Mouse (Mus musculus): ENCODE measurements around the gene Mapk7. TPM values are rescaled to one million over a fixed set of nuclear protein-coding genes. Genes with fewer than 3 reads are reported as not detected.

Gene Mapk7
- polyA plus RNA-seq, 1 experiment from 2014 or later: 100 TPM

GRCm38 (mm10) chr11:61477566-61478508 is 16.4 kb downstream of the Mapk7 start:
- ATAC-seq (ENCODE audit: low FRiP score, low read depth): no peak
- Histone ChIP-seq H3K9ac (replicated peaks) (no peak overlapping the region), H3K4me3 (no peak overlapping the region), H3K27ac (replicated peaks) (no peak overlapping the region), H3K27me3 (no peaks in the 10 kb centered on the region), H3K36me3 (no peaks in the 10 kb centered on the region), H3K4me2 (replicated peaks) (peak overlapping the region; percentile 37), H3K9me3 (no peaks in the 10 kb centered on the region), H3K4me1 (peaks cover 17% of the 10 kb centered on the region; the same call in 1 of the 2 replicates)
- WGBS: 50% methylated on average over 17 of the region's 17 CpGs

GRCm38 (mm10) chr11:61476786-61477382 is 17.3 kb downstream of the Mapk7 start:
- Histone ChIP-seq H3K4me2 (replicated peaks) (peak overlapping the region; percentile 37), H3K4me1 (peaks cover 17% of the 10 kb centered on the region; the same call in 1 of the 2 replicates), H3K36me3 (no peaks in the 10 kb centered on the region), H3K27ac (replicated peaks) (no peak overlapping the region), H3K9me3 (no peaks in the 10 kb centered on the region), H3K9ac (replicated peaks) (no peak overlapping the region), H3K27me3 (no peaks in the 10 kb centered on the region), H3K4me3 (no peak overlapping the region)
- ATAC-seq (ENCODE audit: low FRiP score, low read depth): no peak
- 54% methylated on average over 12 of the region's 12 CpGs for WGBS

- H3K4me3 ChIP-seq: no peak overlapping the region
- no peaks in the 10 kb centered on the region for H3K27me3 ChIP-seq
- H3K4me1 ChIP-seq: peaks cover 13% of the 10 kb centered on the region; the same call in 1 of the 2 replicates
- 73% methylated on average over 4 of the region's 4 CpGs for WGBS
- no peak overlapping the region for H3K27ac ChIP-seq (replicated peaks)
- no peaks in the 10 kb centered on the region for H3K9me3 ChIP-seq
- H3K4me2 ChIP-seq (replicated peaks): no peak overlapping the region
- ATAC-seq (ENCODE audit: low FRiP score, low read depth): no peak
- no peaks in the 10 kb centered on the region for H3K36me3 ChIP-seq
- H3K9ac ChIP-seq (replicated peaks): no peak overlapping the region
These were observed 20.6 kb downstream of the Mapk7 start for GRCm38 (mm10) chr11:61473630-61474029.

GRCm38 (mm10) chr11:61470880-61471279 is 23.3 kb downstream of the Mapk7 start:
- Histone ChIP-seq H3K4me1 (no peaks in the 10 kb centered on the region), H3K27me3 (no peaks in the 10 kb centered on the region), H3K36me3 (no peaks in the 10 kb centered on the region), H3K9ac (replicated peaks) (no peak overlapping the region), H3K9me3 (no peaks in the 10 kb centered on the region), H3K4me3 (no peak overlapping the region), H3K4me2 (replicated peaks) (no peak overlapping the region), H3K27ac (replicated peaks) (no peak overlapping the region)
- no peak for ATAC-seq (ENCODE audit: low FRiP score, low read depth)

GRCm38 (mm10) chr11:61469317-61469917 is 24.8 kb downstream of the Mapk7 start:
- Histone ChIP-seq H3K27ac (replicated peaks) (no peak overlapping the region), H3K27me3 (no peaks in the 10 kb centered on the region), H3K4me2 (replicated peaks) (no peak overlapping the region), H3K36me3 (no peaks in the 10 kb centered on the region), H3K9ac (replicated peaks) (no peak overlapping the region), H3K9me3 (no peaks in the 10 kb centered on the region), H3K4me3 (no peak overlapping the region), H3K4me1 (no peaks in the 10 kb centered on the region)
- ATAC-seq (ENCODE audit: low FRiP score, low read depth): no peak
- WGBS: 80% methylated on average over 7 of the region's 7 CpGs

- Histone ChIP-seq H3K4me2 (replicated peaks) (no peak overlapping the region), H3K4me3 (no peak overlapping the region), H3K27ac (replicated peaks) (no peak overlapping the region), H3K9ac (replicated peaks) (no peak overlapping the region), H3K36me3 (no peaks in the 10 kb centered on the region), H3K9me3 (no peaks in the 10 kb centered on the region), H3K27me3 (no peaks in the 10 kb centered on the region), H3K4me1 (no peaks in the 10 kb centered on the region)
- WGBS: 87% methylated on average over 4 of the region's 4 CpGs
- ATAC-seq (ENCODE audit: low FRiP score, low read depth): no peak
These were observed 25.7 kb downstream of the Mapk7 start for GRCm38 (mm10) chr11:61468534-61468933.

GRCm38 (mm10) chr11:61465422-61465821 is 28.8 kb downstream of the Mapk7 start:
- Histone ChIP-seq H3K9ac (replicated peaks) (no peak overlapping the region), H3K4me2 (replicated peaks) (no peak overlapping the region), H3K27me3 (no peaks in the 10 kb centered on the region), H3K4me3 (no peak overlapping the region), H3K9me3 (no peaks in the 10 kb centered on the region), H3K4me1 (no peaks in the 10 kb centered on the region), H3K36me3 (no peaks in the 10 kb centered on the region), H3K27ac (replicated peaks) (no peak overlapping the region)
- ATAC-seq (ENCODE audit: low FRiP score, low read depth): no peak
- WGBS: 69% methylated on average over 4 of the region's 4 CpGs

- H3K27me3 ChIP-seq: no peaks in the 10 kb centered on the region
- 82% methylated on average over 2 of the region's 2 CpGs for WGBS
- no peaks in the 10 kb centered on the region for H3K4me1 ChIP-seq
- no peak for ATAC-seq (ENCODE audit: low FRiP score, low read depth)
- no peaks in the 10 kb centered on the region for H3K36me3 ChIP-seq
- H3K27ac ChIP-seq (replicated peaks): no peak overlapping the region
- H3K4me3 ChIP-seq: no peak overlapping the region
- no peaks in the 10 kb centered on the region for H3K9me3 ChIP-seq
- H3K4me2 ChIP-seq (replicated peaks): no peak overlapping the region
- no peak overlapping the region for H3K9ac ChIP-seq (replicated peaks)
These were observed 30.1 kb downstream of the Mapk7 start for GRCm38 (mm10) chr11:61464071-61464470.

GRCm38 (mm10) chr11:61449499-61450292 is 44.5 kb downstream of the Mapk7 start:
- no peak for ATAC-seq (ENCODE audit: low FRiP score, low read depth)
- H3K36me3 ChIP-seq: no peaks in the 10 kb centered on the region
- peaks cover 27% of the 10 kb centered on the region for H3K4me1 ChIP-seq
- peaks cover 18% of the 10 kb centered on the region; the same call in 1 of the 2 replicates for H3K27me3 ChIP-seq
- H3K27ac ChIP-seq (replicated peaks): no peak overlapping the region
- no peak overlapping the region for H3K4me3 ChIP-seq
- no peak overlapping the region for H3K9ac ChIP-seq (replicated peaks)
- H3K4me2 ChIP-seq (replicated peaks): no peak overlapping the region
- 70% methylated on average over 24 of the region's 24 CpGs for WGBS
- no peaks in the 10 kb centered on the region for H3K9me3 ChIP-seq

- no peak overlapping the region for H3K4me3 ChIP-seq
- H3K4me1 ChIP-seq: peaks cover 21% of the 10 kb centered on the region
- H3K9ac ChIP-seq (replicated peaks): no peak overlapping the region
- 0 out of 2 replicates have a peak overlapping the region, but pooled peaks have one; percentile 25 for H3K27ac ChIP-seq (replicated peaks)
- WGBS: 74% methylated on average over 9 of the region's 9 CpGs
- H3K27me3 ChIP-seq: peaks cover 12% of the 10 kb centered on the region; the same call in 1 of the 2 replicates
- no peaks in the 10 kb centered on the region for H3K9me3 ChIP-seq
- ATAC-seq (ENCODE audit: low FRiP score, low read depth): no peak
- no peak overlapping the region for H3K4me2 ChIP-seq (replicated peaks)
- H3K36me3 ChIP-seq: no peaks in the 10 kb centered on the region
These were observed 45.5 kb downstream of the Mapk7 start for GRCm38 (mm10) chr11:61448599-61449225.

GRCm38 (mm10) chr11:61448041-61448440 is 46.2 kb downstream of the Mapk7 start:
- 65% methylated on average over 5 of the region's 5 CpGs for WGBS
- Histone ChIP-seq H3K9me3 (0 out of 2 replicates have a peak, but pooled peaks cover 3% of the 10 kb centered on the region), H3K36me3 (no peaks in the 10 kb centered on the region), H3K27me3 (peaks cover 6% of the 10 kb centered on the region; the same call in 1 of the 2 replicates), H3K4me3 (no peak overlapping the region), H3K27ac (replicated peaks) (no peak overlapping the region), H3K9ac (replicated peaks) (no peak overlapping the region), H3K4me1 (peaks cover 14% of the 10 kb centered on the region), H3K4me2 (replicated peaks) (no peak overlapping the region)
- ATAC-seq (ENCODE audit: low FRiP score, low read depth): no peak
